ENCODE assay signal across 8 mouse cellular contexts in the genomic region with DNA sequence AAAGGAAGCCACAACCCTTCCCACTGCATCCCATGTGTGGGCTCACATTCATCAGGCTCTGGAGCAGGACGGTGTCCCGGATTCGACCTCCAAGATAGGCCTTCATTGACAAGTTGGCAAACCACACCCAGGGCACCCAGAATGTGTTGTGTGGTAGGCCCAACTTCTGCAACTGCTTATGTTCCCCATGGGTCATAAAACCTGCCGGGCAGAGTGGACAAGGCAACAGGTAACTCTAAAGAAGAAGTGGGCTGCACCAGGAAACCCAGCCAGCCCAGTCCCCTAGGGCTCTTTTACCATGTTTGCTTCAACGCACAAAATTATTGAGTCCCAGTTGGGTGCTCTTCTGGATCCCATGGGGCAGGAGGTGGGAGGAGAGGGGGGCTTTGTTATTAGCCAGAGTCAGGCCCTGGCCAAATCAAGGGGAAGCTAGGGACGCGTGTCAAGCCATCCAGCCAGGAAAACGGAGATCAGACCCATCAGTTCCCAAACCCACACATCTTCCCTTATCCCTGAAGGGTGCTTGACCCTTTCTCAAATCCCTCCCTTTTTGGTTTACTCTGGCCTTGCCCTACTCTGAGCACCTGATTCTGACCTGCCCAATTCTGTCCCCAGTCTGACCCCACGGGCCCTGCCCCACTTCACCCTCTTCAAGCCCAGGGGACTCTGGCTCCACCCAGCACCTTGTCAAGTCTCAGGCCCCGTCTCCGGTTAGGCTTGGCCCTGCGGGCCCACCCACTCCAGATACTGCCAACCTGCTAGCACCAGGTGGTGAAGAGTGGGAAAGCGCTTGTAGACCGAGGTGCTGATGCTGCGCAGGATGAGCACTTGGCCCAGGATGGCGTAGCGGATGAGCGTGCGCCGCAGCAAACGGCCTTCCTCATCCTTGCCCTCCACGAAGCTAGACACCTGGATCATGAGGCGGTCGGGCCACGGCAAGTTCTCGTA. TPM values are rescaled to one million over a fixed set of nuclear protein-coding genes. Genes with fewer than 3 reads are reported as not detected.
DNase-seq lines count a peak whose midpoint lies in the region; ATAC-seq lines count a peak whose summit lies in the region.

No protein-coding gene starts in this region.

- H3K4me1 ChIP-seq in heart, embryonic 16.5 days (ENCODE audit: control insufficient read depth, insufficient read depth, low read length) = 0 out of 2 replicates have a peak, but pooled peaks cover 2% of the 10 kb centered on the region
- peaks cover 48% of the 10 kb centered on the region for H3K4me1 ChIP-seq in embryonic facial prominence, embryonic 10.5 days
- H3K4me1 ChIP-seq in hindbrain, embryonic 14.5 days (replicated peaks; ENCODE audit: control insufficient read depth, insufficient read depth, low read length) = peaks cover 5% of the 10 kb centered on the region; the same call in 1 of the 2 replicates
- peaks cover 7% of the 10 kb centered on the region for H3K4me1 ChIP-seq in midbrain, embryonic 13.5 days (replicated peaks)

- WGBS in heart, embryonic 16.5 days = 47% methylated on average over 26 of the region's 26 CpGs
- WGBS in embryonic facial prominence, embryonic 10.5 days = 42% methylated on average over 26 of the region's 26 CpGs
- 46% methylated on average over 26 of the region's 26 CpGs for WGBS in hindbrain, embryonic 14.5 days
- 46% methylated on average over 26 of the region's 26 CpGs for WGBS in midbrain, embryonic 13.5 days

- no peaks in the 10 kb centered on the region for H3K9me3 ChIP-seq in heart, embryonic 16.5 days (replicated peaks; ENCODE audit: control insufficient read depth, low read length)
- no peaks in the 10 kb centered on the region for H3K9me3 ChIP-seq in embryonic facial prominence, embryonic 10.5 days
- H3K9me3 ChIP-seq in hindbrain, embryonic 14.5 days (ENCODE audit: control insufficient read depth, low read length) = no peaks in the 10 kb centered on the region
- no peaks in the 10 kb centered on the region for H3K9me3 ChIP-seq in midbrain, embryonic 13.5 days

- no peak overlapping the region for H3K9ac ChIP-seq in heart, embryonic 16.5 days (ENCODE audit: low read length)
- H3K9ac ChIP-seq in hindbrain, embryonic 14.5 days = peak overlapping the region; percentile 49
- H3K9ac ChIP-seq in midbrain, embryonic 13.5 days (replicated peaks) = peak overlapping the region; percentile 44

- H3K27ac ChIP-seq in heart, embryonic 16.5 days (ENCODE audit: low read length) = no peak overlapping the region
- peak overlapping the region; percentile 73 for H3K27ac ChIP-seq in embryonic facial prominence, embryonic 10.5 days (replicated peaks)
- H3K27ac ChIP-seq in hindbrain, embryonic 14.5 days = 0 out of 2 replicates have a peak overlapping the region, but pooled peaks have one; percentile 1
- no peak overlapping the region for H3K27ac ChIP-seq in midbrain, embryonic 13.5 days

- intact Hi-C loops in heart, postnatal 36 days (cut with DNase I) = no loop called here

- DNase-seq in heart, postnatal 36 days = no peak
- no peak for DNase-seq in embryonic facial prominence, embryonic 10.5 days (ENCODE audit: low spot score)
- no peak for DNase-seq in hindbrain, embryonic 14.5 days (ENCODE audit: low spot score)
- DNase-seq in frontal cortex, postnatal 36 days (ENCODE audit: low spot score in 2 of 2) = no peak
- DNase-seq in layer of hippocampus, adult 9-10 months (ENCODE audit: low spot score) = no peak

- H3K36me3 ChIP-seq in heart, embryonic 16.5 days (ENCODE audit: control insufficient read depth, insufficient read depth) = no peaks in the 10 kb centered on the region
- H3K36me3 ChIP-seq in embryonic facial prominence, embryonic 10.5 days (replicated peaks) = no peaks in the 10 kb centered on the region
- H3K36me3 ChIP-seq in hindbrain, embryonic 14.5 days (replicated peaks; ENCODE audit: control insufficient read depth, insufficient read depth) = no peaks in the 10 kb centered on the region
- H3K36me3 ChIP-seq in midbrain, embryonic 13.5 days = no peaks in the 10 kb centered on the region

- ATAC-seq in heart, embryonic 16.5 days (replicated peaks; ENCODE audit: extremely low read depth, insufficient read depth, low FRiP score) = 0 out of 2 replicates have a peak, but pooled peaks have one; percentile 3
- ATAC-seq in hindbrain, embryonic 14.5 days (ENCODE audit: low FRiP score) = peak; percentile 46
- ATAC-seq in midbrain, embryonic 13.5 days = peak; percentile 76
- ATAC-seq in megakaryocyte progenitor cell, adult 5-6 weeks (replicated peaks; ENCODE audit: poor library complexity) = no peak; the same call in 1 of the 2 replicates

- H3K4me3 ChIP-seq in heart, embryonic 16.5 days (ENCODE audit: low read length) = peak overlapping the region; percentile 23
- H3K4me3 ChIP-seq in embryonic facial prominence, embryonic 10.5 days = peak overlapping the region; percentile 52
- peak overlapping the region; percentile 28 for H3K4me3 ChIP-seq in hindbrain, embryonic 14.5 days (replicated peaks; ENCODE audit: low read length)
- peak overlapping the region; percentile 30 for H3K4me3 ChIP-seq in midbrain, embryonic 13.5 days (replicated peaks)

- H3K4me2 ChIP-seq in heart, embryonic 16.5 days (ENCODE audit: low read depth, low read length) = peak overlapping the region; percentile 56
- H3K4me2 ChIP-seq in hindbrain, embryonic 14.5 days (replicated peaks) = peak overlapping the region; percentile 53
- peak overlapping the region; percentile 53 for H3K4me2 ChIP-seq in midbrain, embryonic 13.5 days (replicated peaks)

- H3K27me3 ChIP-seq in heart, embryonic 16.5 days (ENCODE audit: control insufficient read depth, insufficient read depth, low read length) = no peaks in the 10 kb centered on the region
- H3K27me3 ChIP-seq in embryonic facial prominence, embryonic 10.5 days (replicated peaks; ENCODE audit: low read depth, poor library complexity, severe bottlenecking) = no peaks in the 10 kb centered on the region
- no peaks in the 10 kb centered on the region for H3K27me3 ChIP-seq in hindbrain, embryonic 14.5 days (ENCODE audit: control insufficient read depth, insufficient read depth, low read length)
- H3K27me3 ChIP-seq in midbrain, embryonic 13.5 days = no peaks in the 10 kb centered on the region

RNA-seq across cellular contexts. Expression of a gene that starts 9.1 kb away (rescaled TPM):
- polyA plus RNA-seq in heart, embryonic 16.5 days (2015; fragmentation: Nextera tagmentation; extraction: Ambion mirVana) = 0.28 and 0.30 TPM in 2 replicates
- under 1 TPM; 0.11 to 0.14 TPM for total RNA-seq in heart, postnatal 36 days (2021)
- 1.6 TPM in 2 replicates for polyA plus RNA-seq in embryonic facial prominence, embryonic 10.5 days (2016; fragmentation: Nextera tagmentation; extraction: Ambion mirVana)
- polyA plus RNA-seq in hindbrain, embryonic 14.5 days (2014; fragmentation: Nextera tagmentation; extraction: Ambion mirVana) = 2.3 and 2.6 TPM in 2 replicates
- 1.8 and 2.0 TPM in 2 replicates for polyA plus RNA-seq in midbrain, embryonic 13.5 days (2015; fragmentation: Nextera tagmentation; extraction: Ambion mirVana)
- total RNA-seq in megakaryocyte progenitor cell, adult 5-6 weeks (2015) = 0.15 and 1.1 TPM in 2 replicates
- total RNA-seq in megakaryocyte progenitor cell, adult 5-6 weeks (2017) = not detected in 2 replicates

RNA-seq across cellular contexts. Expression of a gene that starts 9.2 kb away (rescaled TPM):
- polyA plus RNA-seq in heart, embryonic 16.5 days (2015; fragmentation: Nextera tagmentation; extraction: Ambion mirVana) = 22.1 and 24.0 TPM in 2 replicates
- total RNA-seq in heart, postnatal 36 days (2021) = 1 to 10 TPM; 7.9 to 8.7 TPM
- 51.7 and 57.4 TPM in 2 replicates for polyA plus RNA-seq in embryonic facial prominence, embryonic 10.5 days (2016; fragmentation: Nextera tagmentation; extraction: Ambion mirVana)
- 19.3 and 23.8 TPM in 2 replicates for polyA plus RNA-seq in hindbrain, embryonic 14.5 days (2014; fragmentation: Nextera tagmentation; extraction: Ambion mirVana)
- polyA plus RNA-seq in midbrain, embryonic 13.5 days (2015; fragmentation: Nextera tagmentation; extraction: Ambion mirVana) = 21.0 and 21.4 TPM in 2 replicates
- total RNA-seq in megakaryocyte progenitor cell, adult 5-6 weeks (2015) = 3.0 and 4.6 TPM in 2 replicates
- total RNA-seq in megakaryocyte progenitor cell, adult 5-6 weeks (2017) = 3.4 and 3.9 TPM in 2 replicates

RNA-seq across cellular contexts. Expression of a gene that starts 11.9 kb away (rescaled TPM):
- 1,934 and 2,252 TPM in 2 replicates for polyA plus RNA-seq in heart, embryonic 16.5 days (2015; fragmentation: Nextera tagmentation; extraction: Ambion mirVana)
- total RNA-seq in heart, postnatal 36 days (2021) = 1,000 to 10,000 TPM; 2,889 to 3,152 TPM
- 1,291 and 1,338 TPM in 2 replicates for polyA plus RNA-seq in embryonic facial prominence, embryonic 10.5 days (2016; fragmentation: Nextera tagmentation; extraction: Ambion mirVana)
- polyA plus RNA-seq in hindbrain, embryonic 14.5 days (2014; fragmentation: Nextera tagmentation; extraction: Ambion mirVana) = 1,735 and 1,844 TPM in 2 replicates
- polyA plus RNA-seq in midbrain, embryonic 13.5 days (2015; fragmentation: Nextera tagmentation; extraction: Ambion mirVana) = 1,344 and 1,356 TPM in 2 replicates
- 1,115 and 1,144 TPM in 2 replicates for total RNA-seq in megakaryocyte progenitor cell, adult 5-6 weeks (2015)
- total RNA-seq in megakaryocyte progenitor cell, adult 5-6 weeks (2017) = 325 and 354 TPM in 2 replicates

RNA-seq across cellular contexts. Expression of a gene that starts 49.1 kb away (rescaled TPM):
- polyA plus RNA-seq in heart, embryonic 16.5 days (2015; fragmentation: Nextera tagmentation; extraction: Ambion mirVana) = 31.5 and 46.1 TPM in 2 replicates
- 10 to 100 TPM; 37.8 to 39.8 TPM for total RNA-seq in heart, postnatal 36 days (2021)
- polyA plus RNA-seq in embryonic facial prominence, embryonic 10.5 days (2016; fragmentation: Nextera tagmentation; extraction: Ambion mirVana) = 4.0 and 4.3 TPM in 2 replicates
- 24.7 and 25.7 TPM in 2 replicates for polyA plus RNA-seq in hindbrain, embryonic 14.5 days (2014; fragmentation: Nextera tagmentation; extraction: Ambion mirVana)
- polyA plus RNA-seq in midbrain, embryonic 13.5 days (2015; fragmentation: Nextera tagmentation; extraction: Ambion mirVana) = 8.7 and 9.1 TPM in 2 replicates
- 1.4 and 2.1 TPM in 2 replicates for total RNA-seq in megakaryocyte progenitor cell, adult 5-6 weeks (2015)
- 2.1 and 2.8 TPM in 2 replicates for total RNA-seq in megakaryocyte progenitor cell, adult 5-6 weeks (2017)

Comparison
In these comparisons a context has a peak if more than half of its experiments do, and no peak if none do; other contexts are left out.
1. H3K27ac ChIP-seq: peak in embryonic facial prominence, embryonic 10.5 days (single experiment) and hindbrain, embryonic 14.5 days (single experiment); none in heart, embryonic 16.5 days (single experiment) and midbrain, embryonic 13.5 days (single experiment).
2. Peak in every context shown above with its lines, with median percentiles within 50 percentile points of each other: H3K4me2 ChIP-seq and H3K4me3 ChIP-seq.